Mouse (Mus musculus) forebrain, embryonic 11.5 days (tissue): ENCODE measurements around the gene Klhl40. TPM values are rescaled to one million over a fixed set of nuclear protein-coding genes. Genes with fewer than 3 reads are reported as not detected.
A peak's percentile ranks its signal among the peaks of the same experiment; 100 is the strongest.

Source experiments
- ATAC-seq: fragments of 200-750 bp; cut with Nextera tagmentation; replicated peaks from 2 replicates; pipeline ENCODE4 v1.8.0; 2017; ENCODE audit warnings: moderate TSS enrichment; ENCODE audit not compliant: low FRiP score
- DNase-seq: peaks from one replicate; pipeline ENCODE4 v3.0.0-alpha.2; 2017; ENCODE audit warnings: low spot score
- H3K27ac ChIP-seq: fragments of 300-500 bp; sonication (generic); 2 replicates; pipeline ENCODE4 v1.5.1; 2014; ENCODE audit warnings: low read depth, low read length
- H3K27me3 ChIP-seq: fragments of 300-500 bp; sonication (generic); 2 replicates; pipeline ENCODE4 v1.6.1; 2014; ENCODE audit warnings: mild to moderate bottlenecking, low read length, mixed read lengths; ENCODE audit not compliant: control insufficient read depth, insufficient read depth
- H3K36me3 ChIP-seq: fragments of 300-500 bp; sonication (generic); 2 replicates; pipeline ENCODE4 v1.6.1; 2014; ENCODE audit warnings: mild to moderate bottlenecking, low read length, moderate library complexity, mixed read lengths; ENCODE audit not compliant: control insufficient read depth, insufficient read depth
- H3K4me1 ChIP-seq: fragments of 300-500 bp; sonication (generic); replicated peaks from 2 replicates; pipeline ENCODE4 v1.6.1; 2014; ENCODE audit warnings: low read length, mixed read lengths; ENCODE audit not compliant: control insufficient read depth, insufficient read depth
- H3K4me2 ChIP-seq: fragments of 300-500 bp; sonication (generic); 2 replicates; pipeline ENCODE4 v1.6.1; 2014; ENCODE audit warnings: low read depth, mild to moderate bottlenecking, low read length, moderate library complexity, mixed read lengths; ENCODE audit not compliant: severe bottlenecking
- H3K4me3 ChIP-seq: fragments of 300-500 bp; sonication (generic); 2 replicates; pipeline ENCODE4 v1.5.1; 2014; ENCODE audit warnings: low read depth, low read length
- H3K9ac ChIP-seq: fragments of 300-500 bp; sonication (generic); 2 replicates; pipeline ENCODE4 v1.6.1; 2014; ENCODE audit warnings: low read length
- H3K9me3 ChIP-seq: fragments of 300-500 bp; sonication (generic); 2 replicates; pipeline ENCODE4 v1.6.1; 2016; ENCODE audit warnings: low read length, mixed read lengths; ENCODE audit not compliant: control insufficient read depth
- WGBS: fragments of 180-500 bp; shearing (Covaris S2); extraction: QIAGEN DNeasy Blood & Tissue Kit; methylation state at CpG from one replicate; pipeline ENCODE4 v1.1.7; 2014; 5-methylcytosine and 5-hydroxymethylcytosine counted together
- polyA plus RNA-seq: library from polyadenylated mRNA; unstranded; fragments of >200 nt; fragmentation: Nextera tagmentation; extraction: Ambion mirVana; gene quantifications from 2 replicates; pipeline ENCODE4 v1.2.1, GENCODE M21; 2014

Klhl40 gene
- polyA plus RNA-seq, 1 experiment from 2014 or later = 0.08 TPM

GRCm38 (mm10) chr9:121791206-121791605 is 13.8 kb downstream of the Klhl40 start:
- ATAC-seq (no peak), DNase-seq (peak; percentile 77)
- Histone ChIP-seq H3K27ac (no peak overlapping the region), H3K36me3 (no peaks in the 10 kb centered on the region), H3K4me2 (no peak overlapping the region), H3K27me3 (no peaks in the 10 kb centered on the region), H3K4me1 (no peaks in the 10 kb centered on the region), H3K4me3 (no peak overlapping the region), H3K9ac (no peak overlapping the region), H3K9me3 (no peaks in the 10 kb centered on the region)
- 13% methylated on average over 5 of the region's 5 CpGs for WGBS

GRCm38 (mm10) chr9:121791757-121792521 is 14.5 kb downstream of the Klhl40 start, which contains the start of gene Hhatl:
Gene Hhatl, minus strand, starts transcription at chr9:121792507.
- no peak within 1 kb of the TSS for H3K9ac ChIP-seq
- H3K36me3 ChIP-seq = no peaks in the 10 kb centered on the region
- H3K4me1 ChIP-seq = no peaks in the 10 kb centered on the region
- no peak within 1 kb of the TSS for H3K27ac ChIP-seq
- ATAC-seq (no peak), DNase-seq (no peak)
- H3K4me3 ChIP-seq = no peak within 1 kb of the TSS
- H3K4me2 ChIP-seq = no peak within 1 kb of the TSS
- WGBS = 50% methylated on average over 24 of the region's 24 CpGs
- no peaks in the 10 kb centered on the region for H3K9me3 ChIP-seq
- no peaks in the 10 kb centered on the region for H3K27me3 ChIP-seq

- no peaks in the 10 kb centered on the region for H3K9me3 ChIP-seq
- 0 out of 2 replicates have a peak, but pooled peaks cover 2% of the 10 kb centered on the region for H3K4me1 ChIP-seq
- H3K27me3 ChIP-seq = no peaks in the 10 kb centered on the region
- DNase-seq (no peak), ATAC-seq (no peak)
- no peak overlapping the region for H3K27ac ChIP-seq
- H3K4me3 ChIP-seq = no peak overlapping the region
- H3K36me3 ChIP-seq = no peaks in the 10 kb centered on the region
- no peak overlapping the region for H3K4me2 ChIP-seq
- WGBS = 74% methylated on average over 1 of the region's 1 CpGs
- no peak overlapping the region for H3K9ac ChIP-seq
Measured at GRCm38 (mm10) chr9:121794972-121795539, 17.6 kb downstream of the Klhl40 start.

GRCm38 (mm10) chr9:121797722-121798121 is 20.3 kb downstream of the Klhl40 start:
- ATAC-seq (no peak), DNase-seq (no peak)
- H3K27ac ChIP-seq = no peak overlapping the region
- no peaks in the 10 kb centered on the region for H3K9me3 ChIP-seq
- H3K4me1 ChIP-seq = 0 out of 2 replicates have a peak, but pooled peaks cover 5% of the 10 kb centered on the region
- no peaks in the 10 kb centered on the region for H3K27me3 ChIP-seq
- no peak overlapping the region for H3K4me3 ChIP-seq
- no peak overlapping the region for H3K4me2 ChIP-seq
- WGBS = 16% methylated on average over 12 of the region's 12 CpGs
- H3K36me3 ChIP-seq = no peaks in the 10 kb centered on the region
- no peak overlapping the region for H3K9ac ChIP-seq

- WGBS = 42% methylated on average over 6 of the region's 6 CpGs
- Histone ChIP-seq H3K36me3 (no peaks in the 10 kb centered on the region), H3K4me3 (no peak overlapping the region), H3K27me3 (no peaks in the 10 kb centered on the region), H3K9ac (no peak overlapping the region), H3K27ac (no peak overlapping the region), H3K4me1 (0 out of 2 replicates have a peak, but pooled peaks cover 5% of the 10 kb centered on the region), H3K9me3 (no peaks in the 10 kb centered on the region), H3K4me2 (no peak overlapping the region)
- ATAC-seq (no peak), DNase-seq (no peak)
Measured at GRCm38 (mm10) chr9:121798887-121799520, 21.6 kb downstream of the Klhl40 start.

GRCm38 (mm10) chr9:121802747-121803146 is 25.3 kb downstream of the Klhl40 start:
- no peaks in the 10 kb centered on the region for H3K36me3 ChIP-seq
- no peak overlapping the region for H3K9ac ChIP-seq
- no peak for ATAC-seq
- no peaks in the 10 kb centered on the region for H3K9me3 ChIP-seq
- no peaks in the 10 kb centered on the region for H3K27me3 ChIP-seq
- H3K4me1 ChIP-seq = 0 out of 2 replicates have a peak, but pooled peaks cover 4% of the 10 kb centered on the region
- no peak for DNase-seq
- WGBS = 80% methylated on average over 7 of the region's 7 CpGs
- no peak overlapping the region for H3K27ac ChIP-seq
- no peak overlapping the region for H3K4me3 ChIP-seq
- no peak overlapping the region for H3K4me2 ChIP-seq

GRCm38 (mm10) chr9:121807546-121807945 is 30.1 kb downstream of the Klhl40 start:
- WGBS = 40% methylated on average over 1 of the region's 1 CpGs
- no peaks in the 10 kb centered on the region for H3K27me3 ChIP-seq
- H3K36me3 ChIP-seq = no peaks in the 10 kb centered on the region
- H3K4me1 ChIP-seq = peaks cover 13% of the 10 kb centered on the region
- no peak overlapping the region for H3K9ac ChIP-seq
- no peak for ATAC-seq
- no peak overlapping the region for H3K4me3 ChIP-seq
- H3K27ac ChIP-seq = no peak overlapping the region
- no peaks in the 10 kb centered on the region for H3K9me3 ChIP-seq
- H3K4me2 ChIP-seq = no peak overlapping the region
- DNase-seq = no peak

GRCm38 (mm10) chr9:121807947-121808346 is 30.5 kb downstream of the Klhl40 start:
- Histone ChIP-seq H3K27ac (no peak overlapping the region), H3K9me3 (no peaks in the 10 kb centered on the region), H3K4me1 (peaks cover 13% of the 10 kb centered on the region), H3K4me2 (no peak overlapping the region), H3K27me3 (no peaks in the 10 kb centered on the region), H3K9ac (no peak overlapping the region), H3K36me3 (no peaks in the 10 kb centered on the region), H3K4me3 (no peak overlapping the region)
- WGBS = 66% methylated on average over 7 of the region's 7 CpGs
- DNase-seq (no peak), ATAC-seq (no peak)
